Comparison of ENCODE assay signal across 9 mouse cellular contexts in the genomic region with DNA sequence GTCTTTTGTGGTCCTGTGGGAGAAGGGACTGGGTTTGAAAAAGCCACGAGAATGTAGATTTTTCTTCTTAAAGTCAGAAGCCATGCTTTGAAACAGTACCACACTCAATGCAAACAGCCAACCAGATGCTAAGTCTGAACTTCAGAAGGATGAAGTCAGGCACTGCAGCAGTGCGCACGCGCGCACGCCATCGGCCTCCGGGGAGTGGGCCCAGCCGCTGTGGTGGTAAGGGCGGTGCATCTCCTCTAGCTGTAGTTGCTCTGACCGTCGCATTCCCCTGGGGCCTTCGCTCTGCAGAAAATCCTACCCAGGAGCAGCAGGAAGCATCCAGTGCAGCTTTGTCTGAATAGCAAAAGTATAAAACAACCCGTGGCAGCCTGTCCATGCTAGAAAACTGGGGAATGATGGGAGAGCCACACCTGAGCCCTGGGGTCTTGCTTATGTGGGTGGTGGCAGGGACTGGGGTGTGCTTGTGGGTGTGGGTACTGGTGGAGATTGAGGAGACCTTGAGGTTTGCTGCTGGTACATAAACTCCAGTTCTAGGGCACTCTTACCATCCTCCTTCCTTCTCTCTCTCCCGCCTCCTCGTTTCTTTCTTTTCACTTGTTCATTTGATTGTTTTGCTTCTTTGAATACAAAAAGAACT. TPM values are rescaled to one million over a fixed set of nuclear protein-coding genes. Genes with fewer than 3 reads are reported as not detected.
DNase-seq lines count a peak whose midpoint lies in the region; ATAC-seq and TF ChIP-seq lines count a peak whose summit lies in the region.
"Had no signal": no experiment of that assay in that cellular context is flagged by ENCODE, and none has a peak within 500 bp of the region (broad histone marks: within the 10 kb centered on the region; RNA-seq: fewer than 3 reads in every experiment).

No protein-coding gene starts in this region.

- peak; percentile 88 for ATAC-seq in forebrain, embryonic 15.5 days (replicated peaks)
- ATAC-seq in midbrain, embryonic 13.5 days, result peak; percentile 90

- H3K4me2 ChIP-seq in forebrain, embryonic 15.5 days (replicated peaks), result peak overlapping the region; percentile 49
- H3K4me2 ChIP-seq in midbrain, embryonic 13.5 days (replicated peaks), result peak overlapping the region; percentile 51

- peak overlapping the region; percentile 43 for H3K9ac ChIP-seq in forebrain, embryonic 15.5 days (replicated peaks)
- H3K9ac ChIP-seq in midbrain, embryonic 13.5 days (replicated peaks), result peak overlapping the region; percentile 46

- no peaks in the 10 kb centered on the region for H3K36me3 ChIP-seq in E14TG2a.4 (ENCODE audit: insufficient read depth, low read length)
- no peaks in the 10 kb centered on the region for H3K36me3 ChIP-seq in forebrain, embryonic 15.5 days
- no peaks in the 10 kb centered on the region for H3K36me3 ChIP-seq in midbrain, embryonic 13.5 days

- intact Hi-C loops in gastrocnemius, postnatal 14 days (cut with DNase I; ENCODE audit: low total_unique reads), result no loop called here

- 19% methylated on average over 16 of the region's 16 CpGs for WGBS in forebrain, embryonic 15.5 days
- WGBS in midbrain, embryonic 13.5 days, result 19% methylated on average over 16 of the region's 16 CpGs

- peak overlapping the region; percentile 39 for H3K4me3 ChIP-seq in E14TG2a.4 (replicated peaks; ENCODE audit: low read length)
- peak overlapping the region; percentile 26 for H3K4me3 ChIP-seq in forebrain, embryonic 15.5 days
- H3K4me3 ChIP-seq in midbrain, embryonic 13.5 days (replicated peaks), result peak overlapping the region; percentile 21
- H3K4me3 ChIP-seq: erythroblast, embryonic 14.5 days had no signal

- no peak for TF ChIP-seq CTCF in E14TG2a.4 (conservative IDR thresholded peaks at IDR 0.05; ENCODE audit: low read length)

- no peaks in the 10 kb centered on the region for H3K27me3 ChIP-seq in E14TG2a.4 (ENCODE audit: insufficient read depth, low read length)
- H3K27me3 ChIP-seq in forebrain, embryonic 15.5 days, result no peaks in the 10 kb centered on the region
- H3K27me3 ChIP-seq in midbrain, embryonic 13.5 days, result no peaks in the 10 kb centered on the region

- DNase-seq in frontal cortex, postnatal 36 days (ENCODE audit: low spot score in 2 of 2), result peak; percentile 49 to 61
- no peak for DNase-seq in frontal cortex, postnatal 10 days (ENCODE audit: low spot score in 2 of 2)
- DNase-seq in spleen, adult 18-20 months, result no peak
- DNase-seq in gastrocnemius, postnatal 14 days, result no peak
- DNase-seq in kidney, adult 18-20 months, result no peak

- H3K9me3 ChIP-seq in E14TG2a.4 (ENCODE audit: low read length), result no peaks in the 10 kb centered on the region
- no peaks in the 10 kb centered on the region for H3K9me3 ChIP-seq in forebrain, embryonic 15.5 days
- H3K9me3 ChIP-seq in midbrain, embryonic 13.5 days, result no peaks in the 10 kb centered on the region

- H3K27ac ChIP-seq in forebrain, embryonic 15.5 days (replicated peaks), result peak overlapping the region; percentile 70
- peak overlapping the region; percentile 79 for H3K27ac ChIP-seq in midbrain, embryonic 13.5 days

- H3K4me1 ChIP-seq in E14TG2a.4 (replicated peaks; ENCODE audit: low read depth, low read length), result peaks cover 19% of the 10 kb centered on the region
- H3K4me1 ChIP-seq in forebrain, embryonic 15.5 days, result peaks cover 13% of the 10 kb centered on the region
- peaks cover 29% of the 10 kb centered on the region for H3K4me1 ChIP-seq in midbrain, embryonic 13.5 days (replicated peaks)

RNA-seq across cellular contexts. Expression of a gene that starts 56.6 kb away (rescaled TPM):
- polyA plus RNA-seq in forebrain, embryonic 15.5 days (2015; fragmentation: Nextera tagmentation; extraction: Ambion mirVana), result 53.9 and 57.5 TPM in 2 replicates
- 37.8 and 39.6 TPM in 2 replicates for polyA plus RNA-seq in midbrain, embryonic 13.5 days (2015; fragmentation: Nextera tagmentation; extraction: Ambion mirVana)
- total RNA-seq in gastrocnemius, postnatal 14 days (2021), result under 1 TPM in 1 of 2 experiments, not detected in 1; 0.10 TPM
- polyA plus RNA-seq: erythroblast, embryonic 14.5 days had no signal

Comparison
In these comparisons a context has a peak if more than half of its experiments do, and no peak if none do; other contexts are left out.
1. DNase-seq: peak in frontal cortex, postnatal 36 days (2 of 2); none in frontal cortex, postnatal 10 days (0 of 2), spleen, adult 18-20 months (0 of 2), gastrocnemius, postnatal 14 days (single experiment) and kidney, adult 18-20 months (single experiment).
2. Peak in every context shown above with its lines, with median percentiles within 50 percentile points of each other: H3K4me3 ChIP-seq.